ENCODE assay signal across 23 mouse cellular contexts in genomic region chr16:28829263-28829955, GRCm38 (mm10).
DNase-seq lines count a peak whose midpoint lies in the region; ATAC-seq and TF ChIP-seq lines count a peak whose summit lies in the region.
"Had no signal": no experiment of that assay in that cellular context is flagged by ENCODE, and none has a peak within 500 bp of the region (broad histone marks: within the 10 kb centered on the region; RNA-seq: fewer than 3 reads in every experiment).

No protein-coding gene starts in this region.

- H3K27ac ChIP-seq in cerebellum, adult 2 months (ENCODE audit: insufficient read depth, low read length): no peak overlapping the region
- no peak overlapping the region for H3K27ac ChIP-seq in limb, embryonic 11.5 days (replicated peaks; ENCODE audit: low read depth, low read length)
- no peak overlapping the region for H3K27ac ChIP-seq in limb, embryonic 10.5 days
- no peak overlapping the region for H3K27ac ChIP-seq in kidney, embryonic 14.5 days (ENCODE audit: low read depth, low read length)
- H3K27ac ChIP-seq in hindbrain, postnatal 0 days: no peak overlapping the region
- H3K27ac ChIP-seq: embryonic facial prominence, embryonic 10.5 days; forebrain, embryonic 10.5 days; heart, adult 2 months; hindbrain, embryonic 14.5 days; midbrain, embryonic 13.5 days had no signal

- 76% methylated on average over 10 of the region's 10 CpGs for WGBS in cerebellum, adult 2 months
- 85% methylated on average over 10 of the region's 10 CpGs for WGBS in limb, embryonic 11.5 days
- 91% methylated on average over 10 of the region's 10 CpGs for WGBS in limb, embryonic 10.5 days
- WGBS in kidney, embryonic 14.5 days: 87% methylated on average over 10 of the region's 10 CpGs
- WGBS in hindbrain, postnatal 0 days: 92% methylated on average over 10 of the region's 10 CpGs

- H3K9me3 ChIP-seq in limb, embryonic 11.5 days (ENCODE audit: control insufficient read depth, low read length): no peaks in the 10 kb centered on the region
- no peaks in the 10 kb centered on the region for H3K9me3 ChIP-seq in limb, embryonic 10.5 days (replicated peaks)
- no peaks in the 10 kb centered on the region for H3K9me3 ChIP-seq in kidney, embryonic 14.5 days (ENCODE audit: control insufficient read depth, low read length)
- no peaks in the 10 kb centered on the region for H3K9me3 ChIP-seq in hindbrain, postnatal 0 days (ENCODE audit: low read length)
- H3K9me3 ChIP-seq: embryonic facial prominence, embryonic 10.5 days; forebrain, embryonic 10.5 days; midbrain, embryonic 13.5 days had no signal

- H3K4me3 ChIP-seq in cerebellum, adult 2 months (replicated peaks; ENCODE audit: insufficient read depth, low read depth, low read length): no peak overlapping the region
- no peak overlapping the region for H3K4me3 ChIP-seq in limb, embryonic 11.5 days (ENCODE audit: low read depth, low read length)
- H3K4me3 ChIP-seq in limb, embryonic 10.5 days: no peak overlapping the region
- H3K4me3 ChIP-seq in kidney, embryonic 14.5 days (ENCODE audit: low read length): no peak overlapping the region
- H3K4me3 ChIP-seq in hindbrain, postnatal 0 days (ENCODE audit: low read length): no peak overlapping the region
- H3K4me3 ChIP-seq: embryonic facial prominence, embryonic 10.5 days; forebrain, embryonic 10.5 days; heart, adult 2 months; midbrain, embryonic 13.5 days had no signal

- 0 out of 2 replicates have a peak, but pooled peaks have one; percentile 2 for TF ChIP-seq CTCF in cerebellum, adult 2 months (IDR thresholded peaks at IDR 0.05; ENCODE audit: borderline replicate concordance, insufficient read depth, low read depth, low read length)
- no peak for TF ChIP-seq CTCF in hindbrain, postnatal 0 days (IDR thresholded peaks at IDR 0.05; ENCODE audit: low read depth)

- H3K9ac ChIP-seq in limb, embryonic 11.5 days (ENCODE audit: low read length): no peak overlapping the region
- no peak overlapping the region for H3K9ac ChIP-seq in kidney, embryonic 14.5 days (ENCODE audit: low read depth, low read length)
- no peak overlapping the region for H3K9ac ChIP-seq in hindbrain, postnatal 0 days (replicated peaks; ENCODE audit: low read length)
- H3K9ac ChIP-seq: hindbrain, embryonic 14.5 days; midbrain, embryonic 13.5 days had no signal

- no peak for DNase-seq in cerebellum, adult 2 months
- DNase-seq in cerebellum, postnatal 25 days: no peak
- no peak for DNase-seq in limb, embryonic 11.5 days (ENCODE audit: low spot score)
- DNase-seq in limb, embryonic 10.5 days (ENCODE audit: low spot score): no peak
- DNase-seq in kidney, postnatal 36 days: peak; percentile 75 to 84
- no peak for DNase-seq in hindbrain, postnatal 0 days (ENCODE audit: low spot score)
- DNase-seq: adrenal gland, postnatal 10 days; cerebellum, adult 9-10 months; gastrocnemius, postnatal 25 days; heart, adult 2 months; heart, postnatal 4 days; layer of hippocampus, postnatal 36 days; lung, postnatal 14 days; thymus, adult 18-20 months; thymus, postnatal 36 days had no signal

- ATAC-seq in limb, embryonic 11.5 days (ENCODE audit: insufficient number of reproducible peaks, low FRiP score, low TSS enrichment, low read depth): 0 out of 2 replicates have a peak, but pooled peaks have one; percentile 54
- 0 out of 2 replicates have a peak, but pooled peaks have one; percentile 43 for ATAC-seq in kidney, embryonic 14.5 days (ENCODE audit: low FRiP score, low TSS enrichment)
- no peak for ATAC-seq in erythroblast, adult 5-6 weeks (replicated peaks; ENCODE audit: low FRiP score, poor library complexity, severe bottlenecking)
- ATAC-seq in hindbrain, postnatal 0 days: no peak
- ATAC-seq: activated CD4-positive, CD25-positive, alpha-beta regulatory T cell, adult 4 months; forebrain, embryonic 16.5 days; midbrain, embryonic 13.5 days had no signal

- peaks cover 2% of the 10 kb centered on the region; the same call in 1 of the 2 replicates for H3K36me3 ChIP-seq in limb, embryonic 11.5 days (ENCODE audit: control insufficient read depth, insufficient read depth, low read length)
- H3K36me3 ChIP-seq in limb, embryonic 10.5 days: peaks cover 18% of the 10 kb centered on the region
- H3K36me3 ChIP-seq in kidney, embryonic 14.5 days (ENCODE audit: control insufficient read depth, insufficient read depth, low read length): peaks cover 13% of the 10 kb centered on the region; the same call in 1 of the 2 replicates
- peaks cover 10% of the 10 kb centered on the region; the same call in 1 of the 2 replicates for H3K36me3 ChIP-seq in hindbrain, postnatal 0 days (ENCODE audit: insufficient read depth, low read length)

- TF ChIP-seq POLR2A in cerebellum, adult 2 months (IDR thresholded peaks at IDR 0.05; ENCODE audit: borderline replicate concordance, insufficient read depth, low read length): no peak

- H3K4me1 ChIP-seq in cerebellum, adult 2 months (ENCODE audit: control insufficient read depth, insufficient read depth, low read length): peaks cover 9% of the 10 kb centered on the region
- no peaks in the 10 kb centered on the region for H3K4me1 ChIP-seq in limb, embryonic 11.5 days (ENCODE audit: control insufficient read depth, insufficient read depth, low read length)
- H3K4me1 ChIP-seq in limb, embryonic 10.5 days: no peaks in the 10 kb centered on the region
- H3K4me1 ChIP-seq in kidney, embryonic 14.5 days (ENCODE audit: control insufficient read depth, insufficient read depth, low read length): no peaks in the 10 kb centered on the region
- no peaks in the 10 kb centered on the region for H3K4me1 ChIP-seq in hindbrain, postnatal 0 days (ENCODE audit: insufficient read depth, low read length)

- H3K27me3 ChIP-seq in cerebellum, adult 2 months (ENCODE audit: control insufficient read depth, insufficient read depth, low read length): no peaks in the 10 kb centered on the region
- no peaks in the 10 kb centered on the region for H3K27me3 ChIP-seq in limb, embryonic 11.5 days (ENCODE audit: control insufficient read depth, insufficient read depth, low read length)
- H3K27me3 ChIP-seq in limb, embryonic 10.5 days (ENCODE audit: low read depth, poor library complexity, severe bottlenecking): no peaks in the 10 kb centered on the region
- no peaks in the 10 kb centered on the region for H3K27me3 ChIP-seq in kidney, embryonic 14.5 days (ENCODE audit: control insufficient read depth, insufficient read depth, low read length)
- H3K27me3 ChIP-seq in hindbrain, postnatal 0 days (ENCODE audit: insufficient read depth, low read length): no peaks in the 10 kb centered on the region
- H3K27me3 ChIP-seq: midbrain, embryonic 13.5 days had no signal

- H3K4me2 ChIP-seq in limb, embryonic 11.5 days (ENCODE audit: low read depth, severe bottlenecking): no peak overlapping the region
- no peak overlapping the region for H3K4me2 ChIP-seq in kidney, embryonic 14.5 days (replicated peaks; ENCODE audit: low read depth, low read length)
- no peak overlapping the region for H3K4me2 ChIP-seq in hindbrain, postnatal 0 days (ENCODE audit: low read depth, low read length)
- H3K4me2 ChIP-seq: hindbrain, embryonic 14.5 days; midbrain, embryonic 13.5 days had no signal

Comparison
In these comparisons a context has a peak if more than half of its experiments do, and no peak if none do; other contexts are left out.
1. DNase-seq: peak in kidney, postnatal 36 days (2 of 2); none in cerebellum, adult 2 months (0 of 2), cerebellum, postnatal 25 days (0 of 2), limb, embryonic 11.5 days (single experiment), limb, embryonic 10.5 days (single experiment) and hindbrain, postnatal 0 days (single experiment).
2. ATAC-seq: peak in limb, embryonic 11.5 days (single experiment) and kidney, embryonic 14.5 days (single experiment); none in erythroblast, adult 5-6 weeks (single experiment) and hindbrain, postnatal 0 days (single experiment).